Mouse (Mus musculus): ENCODE measurements around the gene Prim2.

Gene Prim2

GRCm38 (mm10) chr1:33541708-33542107 is 127.9 kb downstream of the Prim2 start:
- no peak for DNase-seq (ENCODE audit: low spot score)

- no peak for DNase-seq (ENCODE audit: low spot score)
These were observed 131.6 kb downstream of the Prim2 start for GRCm38 (mm10) chr1:33537948-33538347.

GRCm38 (mm10) chr1:33536272-33537004 is 133.2 kb downstream of the Prim2 start:
- DNase-seq (ENCODE audit: low spot score) = no peak

DNA sequence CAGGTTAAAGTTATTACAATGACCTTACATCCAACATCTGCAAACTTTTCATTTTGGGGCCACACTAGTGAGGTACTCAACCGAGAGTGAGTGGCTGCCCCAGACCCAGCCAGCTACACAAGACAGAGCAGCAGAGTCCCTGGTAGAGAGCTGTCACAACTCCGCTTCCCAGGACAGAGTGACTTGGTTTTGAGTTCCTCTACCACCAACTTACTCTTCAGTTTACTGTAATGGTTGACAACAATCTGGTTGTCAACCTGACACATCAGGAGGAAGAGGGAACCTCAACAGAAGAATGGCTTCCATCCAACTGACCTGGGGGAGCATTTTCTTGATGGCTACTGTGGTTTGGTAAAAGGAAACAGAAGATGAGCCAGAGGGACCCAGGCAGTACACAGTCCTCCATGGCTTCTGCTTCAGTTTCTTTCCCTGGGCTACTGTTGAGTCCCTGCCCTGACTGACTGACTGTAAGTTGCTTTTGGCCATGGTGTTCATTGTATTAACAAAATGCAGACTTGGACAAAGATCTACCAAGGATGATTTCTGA is 134.4 kb downstream of the Prim2 start:
- DNase-seq (ENCODE audit: low spot score) = no peak

DNA sequence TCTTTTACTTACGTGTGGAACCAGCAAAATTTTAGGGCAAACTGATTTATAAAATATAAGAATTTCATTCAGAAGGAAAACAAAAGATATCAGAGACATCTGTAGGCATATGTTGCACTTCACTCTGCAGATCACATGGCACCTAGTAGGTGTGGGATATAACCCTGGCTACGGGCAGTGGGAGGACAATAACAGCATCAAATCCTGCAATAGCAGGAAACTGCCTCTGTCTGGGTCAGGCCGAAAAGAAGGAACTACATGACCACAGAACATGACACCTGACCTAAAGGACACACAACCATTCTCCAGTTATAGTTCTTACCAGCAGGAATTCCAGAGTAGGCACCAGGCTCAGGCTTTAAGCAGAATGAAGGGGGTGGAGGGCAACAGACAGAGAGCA is 137.7 kb downstream of the Prim2 start:
- no peak for DNase-seq (ENCODE audit: low spot score)

GRCm38 (mm10) chr1:33531097-33531856 is 138.3 kb downstream of the Prim2 start:
- no peak for DNase-seq (ENCODE audit: low spot score)

- no peak for DNase-seq (ENCODE audit: low spot score)
These were observed 139.1 kb downstream of the Prim2 start for GRCm38 (mm10) chr1:33530491-33530890.

- DNase-seq (ENCODE audit: low spot score) = no peak
These were observed 139.9 kb downstream of the Prim2 start for GRCm38 (mm10) chr1:33529543-33530232.

DNA sequence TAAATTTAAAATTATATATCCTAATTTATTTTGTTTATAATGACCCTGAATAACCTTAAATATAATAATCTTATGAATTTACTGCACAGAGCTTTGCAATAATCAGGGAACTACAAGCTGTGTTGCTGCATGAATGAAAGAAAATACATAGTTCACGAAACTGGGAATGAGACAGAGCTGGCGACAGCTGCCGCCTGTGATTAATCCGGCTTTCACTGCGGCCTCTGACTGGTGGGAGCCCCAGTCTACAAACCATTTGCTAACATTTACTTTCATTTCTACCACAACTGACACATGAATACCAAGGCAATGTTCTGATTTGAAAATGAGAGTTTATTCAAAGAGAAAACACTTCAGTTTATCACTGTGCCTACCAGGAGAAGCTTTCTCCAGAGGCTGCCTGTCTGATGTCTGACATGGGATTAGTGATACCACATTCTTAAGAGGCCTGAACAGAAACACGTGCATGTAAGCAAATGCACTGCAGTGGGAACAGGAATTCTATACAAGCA is 142.2 kb downstream of the Prim2 start:
- no peak for DNase-seq (ENCODE audit: low spot score)

DNA sequence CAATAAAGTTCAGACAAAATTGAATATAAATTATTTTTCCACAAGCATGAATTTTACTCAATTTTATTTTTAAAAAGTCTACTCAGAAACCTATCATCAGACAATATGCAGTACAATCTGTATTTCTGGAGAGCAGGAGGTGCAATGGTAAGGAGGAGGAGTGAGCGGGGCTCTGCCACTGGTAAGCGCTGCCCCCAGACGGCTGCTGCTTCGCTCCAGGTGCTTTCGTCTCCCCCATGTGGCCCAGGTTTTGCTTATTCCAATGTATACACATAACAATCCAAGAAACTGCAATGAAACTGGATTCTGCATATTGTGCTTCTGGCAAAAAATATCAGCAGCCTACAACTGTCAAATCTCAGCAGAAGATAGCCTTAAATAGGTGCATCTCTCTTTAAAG is 146.4 kb downstream of the Prim2 start:
- no peak for DNase-seq (ENCODE audit: low spot score)

DNA sequence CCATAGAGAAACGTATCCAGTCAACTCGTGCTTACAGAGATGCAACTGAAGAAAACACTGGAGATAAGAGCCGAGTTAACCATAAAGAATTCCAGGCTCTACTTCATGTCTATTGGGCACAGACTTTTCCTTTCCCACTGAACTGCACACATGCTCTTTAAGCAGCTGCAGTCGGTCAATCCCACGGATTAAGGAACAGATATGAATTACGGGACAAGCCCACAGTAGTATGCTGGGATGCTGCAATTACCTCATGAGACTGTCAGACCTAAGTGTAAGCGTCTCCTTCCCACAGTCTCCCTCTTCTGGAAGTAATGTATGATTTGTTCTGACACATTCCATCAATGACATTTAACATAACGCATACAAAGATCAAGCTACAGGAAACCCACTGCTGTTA is 154.5 kb downstream of the Prim2 start:
- DNase-seq (ENCODE audit: low spot score) = no peak

- no peak for DNase-seq (ENCODE audit: low spot score)
These were observed 158.3 kb downstream of the Prim2 start for GRCm38 (mm10) chr1:33511310-33511709.

DNA sequence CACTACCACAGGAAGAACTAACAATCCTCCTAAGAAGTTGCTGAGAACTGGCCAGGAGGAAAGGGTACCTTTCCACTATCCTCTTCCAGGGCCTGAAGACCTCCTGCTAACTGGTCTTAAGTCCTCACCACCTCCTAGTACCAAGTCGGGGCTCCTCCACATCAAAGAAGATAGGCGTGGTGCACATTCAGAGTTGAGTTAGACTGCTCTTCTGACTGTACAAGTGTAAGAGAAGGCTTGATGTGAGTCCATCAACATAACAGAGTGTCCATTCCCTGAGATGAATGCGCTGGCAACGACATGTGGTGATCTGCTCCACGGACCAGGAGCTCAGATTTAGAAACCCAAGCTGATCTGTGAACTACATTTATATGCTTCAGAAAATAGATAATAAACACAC is 165.2 kb downstream of the Prim2 start:
- DNase-seq (ENCODE audit: low spot score) = no peak

DNA sequence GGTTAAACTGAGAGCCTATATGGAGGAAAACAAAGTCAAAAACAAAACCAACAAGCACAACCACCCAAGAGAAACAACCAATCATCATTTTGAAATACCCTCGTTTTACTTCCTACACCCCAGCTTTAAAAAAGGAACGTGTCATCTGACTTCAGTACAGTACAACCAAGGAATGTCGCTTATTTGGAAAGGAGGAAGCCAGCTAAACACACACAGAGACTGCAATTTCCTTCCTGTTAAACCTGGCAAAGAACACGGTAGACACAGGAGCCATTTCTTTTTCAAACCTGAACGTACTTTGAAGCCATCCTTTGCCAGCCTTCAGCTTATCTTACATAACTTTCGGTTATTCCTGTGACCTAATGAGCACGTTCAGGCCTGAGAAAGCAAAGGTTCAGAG is 166.7 kb downstream of the Prim2 start:
- no peak for DNase-seq (ENCODE audit: low spot score)

DNA sequence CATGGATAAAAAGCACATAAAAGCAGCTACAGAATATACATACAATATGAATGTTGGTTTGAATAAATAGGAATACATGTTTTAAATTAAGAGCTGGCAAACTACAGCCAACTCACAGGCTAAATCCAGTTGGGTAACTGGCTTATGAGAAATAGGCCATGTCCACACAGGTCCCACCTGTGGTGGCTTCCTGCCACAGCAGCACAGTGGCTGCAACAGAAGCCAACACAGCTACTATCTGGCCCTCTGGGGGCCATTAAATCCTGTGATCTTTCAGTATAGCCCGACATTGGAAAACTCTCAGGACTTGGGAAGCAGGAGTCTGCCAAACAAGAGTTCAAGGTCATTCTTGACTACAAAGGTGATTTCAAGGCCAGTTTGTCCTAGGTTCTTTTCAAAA is 167.3 kb downstream of the Prim2 start:
- no peak for DNase-seq (ENCODE audit: low spot score)

DNA sequence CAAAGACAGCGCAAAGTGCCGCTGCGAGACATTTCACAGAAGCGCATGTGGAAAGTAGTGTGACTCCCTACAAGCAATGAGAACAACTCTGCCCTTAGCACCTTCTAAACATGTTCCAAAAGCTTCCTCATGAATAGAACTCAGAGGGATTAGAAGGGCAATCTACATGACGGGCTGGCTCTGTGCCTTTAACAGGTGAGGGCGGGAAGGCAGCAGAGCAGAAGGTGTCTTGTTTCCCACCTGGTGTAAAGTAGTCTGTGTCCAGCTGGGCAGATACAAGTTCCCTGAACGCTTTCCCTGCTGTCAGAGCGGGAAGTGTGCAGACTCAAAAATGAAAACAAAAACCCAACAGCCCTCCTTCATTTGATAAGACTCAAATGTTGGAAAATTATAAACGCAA is 169.5 kb downstream of the Prim2 start:
- no peak for DNase-seq (ENCODE audit: low spot score)

DNA sequence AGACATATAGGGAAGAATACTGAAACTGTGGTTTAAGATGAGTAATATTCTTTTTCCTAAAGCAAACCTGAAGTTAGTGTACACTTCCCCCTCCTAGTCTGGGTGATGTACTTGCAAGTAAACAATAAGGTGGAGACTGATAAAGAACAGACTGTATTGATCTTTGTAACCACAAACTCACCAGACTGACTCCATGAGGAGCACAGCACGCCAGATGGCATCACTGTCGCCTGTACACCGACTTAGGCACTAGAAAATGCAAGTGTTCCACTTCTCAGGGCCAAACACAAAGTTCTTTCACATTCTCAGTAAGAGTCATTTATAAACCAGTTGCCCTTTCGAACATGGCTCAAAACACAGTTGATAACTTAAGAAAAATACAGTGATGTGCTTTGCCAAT is 170.0 kb downstream of the Prim2 start:
- DNase-seq (ENCODE audit: low spot score) = no peak

- no peak for DNase-seq (ENCODE audit: low spot score)
These were observed 173.5 kb downstream of the Prim2 start for GRCm38 (mm10) chr1:33496128-33496527.

DNA sequence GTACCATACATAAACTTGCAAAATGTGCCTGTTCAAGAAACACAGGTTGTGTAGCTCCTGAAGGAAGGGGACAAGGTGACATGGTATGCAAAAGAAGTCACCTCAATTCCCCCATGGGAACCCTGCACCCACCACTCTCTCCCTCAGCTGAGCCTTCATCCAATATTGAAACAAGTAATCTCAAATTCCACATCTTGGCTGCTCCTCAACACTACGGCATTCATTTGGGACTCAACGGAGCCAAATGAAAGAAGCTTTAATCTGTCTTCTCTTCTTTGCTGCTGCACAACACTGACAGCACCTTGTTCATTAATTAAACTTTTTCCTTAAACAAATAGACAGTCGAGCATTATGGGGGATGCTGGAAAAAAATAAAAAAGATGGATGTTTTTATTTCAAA is 174.0 kb downstream of the Prim2 start:
- DNase-seq (ENCODE audit: low spot score) = no peak

DNA sequence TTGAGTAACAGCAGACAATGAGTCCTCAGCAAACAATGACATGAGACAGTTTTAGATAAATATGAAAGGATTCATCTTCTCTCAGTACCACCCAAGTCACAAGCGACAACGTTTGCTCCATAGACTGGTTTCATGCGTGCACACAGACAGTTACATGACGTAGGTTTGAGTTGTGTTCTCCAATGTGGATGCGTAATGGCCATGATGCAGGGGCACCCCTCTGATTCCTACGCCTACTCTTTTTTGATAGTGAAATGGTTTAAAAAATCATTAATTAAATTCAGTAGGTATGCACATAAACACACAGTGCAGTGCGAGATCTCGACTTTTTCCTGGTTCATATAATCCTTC is 174.4 kb downstream of the Prim2 start:
- DNase-seq (ENCODE audit: low spot score) = no peak

DNA sequence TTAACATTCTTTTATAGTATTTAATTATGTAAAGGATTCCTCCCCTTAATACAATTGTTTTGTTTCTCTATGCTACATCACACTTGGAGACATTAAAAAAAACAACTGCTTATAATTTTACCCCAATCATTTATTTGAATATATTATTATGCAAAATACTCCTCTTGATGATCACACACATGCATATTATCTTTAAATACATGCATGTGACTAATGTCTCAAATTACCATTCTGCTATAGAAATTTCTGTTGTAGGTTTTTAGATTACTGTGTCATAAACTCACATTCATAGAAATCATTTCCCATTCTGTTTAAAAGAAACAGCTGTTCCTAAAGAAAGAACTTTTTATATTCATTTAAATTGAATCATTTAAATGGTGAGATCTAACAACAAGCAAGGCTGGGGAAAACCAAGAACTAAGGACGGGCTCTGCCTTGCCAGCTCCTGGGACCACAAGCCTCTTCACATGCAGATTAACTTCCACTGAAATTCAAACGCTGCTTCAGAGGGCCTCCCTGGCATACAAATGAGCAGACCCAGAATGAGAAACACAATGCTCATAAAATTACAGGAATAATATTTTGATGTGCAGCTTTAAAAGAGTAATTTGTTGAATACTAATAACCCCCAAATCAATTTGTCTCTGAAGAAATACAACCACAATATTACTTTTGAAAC is 174.9 kb downstream of the Prim2 start:
- no peak for DNase-seq (ENCODE audit: low spot score)

DNA sequence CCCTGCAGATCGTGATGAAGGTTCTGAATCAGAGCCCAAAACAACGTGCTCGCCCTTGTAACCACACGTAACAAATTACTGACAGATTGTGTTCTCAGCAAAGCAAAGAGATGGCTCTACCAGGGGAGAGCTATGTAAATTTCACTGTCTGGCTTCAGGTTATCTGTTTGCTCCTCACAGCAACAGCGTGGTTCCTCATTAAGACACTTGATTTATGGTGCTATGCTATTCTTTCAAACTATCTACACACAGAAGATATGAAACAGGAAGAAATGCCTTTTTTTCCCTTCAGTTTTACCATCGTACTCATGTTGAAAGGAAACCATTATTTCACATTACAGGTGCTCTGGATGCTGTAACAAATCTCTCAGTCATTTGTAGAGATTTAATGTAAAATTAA is 179.4 kb downstream of the Prim2 start:
- DNase-seq (ENCODE audit: low spot score) = no peak
